Mouse (Mus musculus) megakaryocyte-erythroid progenitor cell, adult 5-6 weeks (primary cell): ENCODE data around the gene Atp6v0c. TPM values are rescaled to one million over a fixed set of nuclear protein-coding genes. Genes with fewer than 3 reads are reported as not detected.

Source experiments
- ATAC-seq: replicated peaks from 2 replicates; pipeline ENCODE4 v1.8.0; 2016; ENCODE audit warnings: mild to moderate bottlenecking, inconsistent platforms; ENCODE audit not compliant: severe bottlenecking, poor library complexity, low FRiP score, low TSS enrichment
- total RNA-seq, 2 experiments: library from RNA; stranded (forward) in 1 of 2; stranded (reverse) in 1 of 2; fragments of 200-1000, 215-1000 nt in 1 of 2; fragments of >200 nt in 1 of 2; fragmentation: Nextera tagmentation in 1 of 2; gene quantifications; 2 replicates each; pipeline ENCODE4 v1.2.3; 2014 to 2017

The Atp6v0c gene
- total RNA-seq, 2 experiments from 2014 or later = 95.8 to 224 TPM

DNA sequence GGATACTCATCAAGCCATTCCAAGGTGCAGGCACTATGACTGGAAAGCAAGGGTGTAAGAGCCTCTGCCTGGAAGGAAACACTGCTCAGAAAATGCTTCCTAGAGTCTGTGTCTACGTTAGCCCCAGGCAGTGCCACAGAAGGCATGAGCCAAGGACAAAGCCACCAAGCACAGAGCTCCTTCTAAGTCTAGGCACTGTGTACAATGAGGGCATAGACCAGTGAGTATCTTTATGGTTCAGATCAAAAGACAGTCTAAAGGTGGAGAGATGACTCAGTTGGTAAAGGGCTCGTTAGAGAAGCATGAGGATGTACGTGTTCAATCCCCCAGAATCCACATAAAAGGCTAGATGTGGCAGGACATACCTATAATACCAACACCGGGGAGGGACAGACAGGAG lies 31.6 kb upstream of the Atp6v0c start:
- ATAC-seq = no peak

DNA sequence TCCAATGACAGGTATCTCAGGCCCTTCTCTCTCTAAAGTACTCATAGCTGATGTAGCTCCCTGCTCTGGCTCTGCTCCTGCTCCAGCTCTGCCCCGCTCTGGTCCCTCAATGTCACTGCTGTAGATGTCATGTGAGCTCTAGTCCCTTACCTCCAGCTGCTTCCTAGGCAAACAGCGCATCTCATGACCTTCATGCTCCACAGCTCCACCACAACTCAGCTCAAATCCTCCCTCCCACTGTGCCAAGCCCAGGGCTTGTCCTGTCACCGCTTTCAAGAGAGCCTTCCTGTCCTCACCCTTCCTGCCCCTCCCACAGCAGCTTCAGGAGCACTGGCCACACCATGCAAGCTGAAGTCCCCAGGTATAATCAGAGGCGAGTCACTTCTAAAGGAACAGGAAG lies 30.2 kb upstream of the Atp6v0c start:
- ATAC-seq = no peak

DNA sequence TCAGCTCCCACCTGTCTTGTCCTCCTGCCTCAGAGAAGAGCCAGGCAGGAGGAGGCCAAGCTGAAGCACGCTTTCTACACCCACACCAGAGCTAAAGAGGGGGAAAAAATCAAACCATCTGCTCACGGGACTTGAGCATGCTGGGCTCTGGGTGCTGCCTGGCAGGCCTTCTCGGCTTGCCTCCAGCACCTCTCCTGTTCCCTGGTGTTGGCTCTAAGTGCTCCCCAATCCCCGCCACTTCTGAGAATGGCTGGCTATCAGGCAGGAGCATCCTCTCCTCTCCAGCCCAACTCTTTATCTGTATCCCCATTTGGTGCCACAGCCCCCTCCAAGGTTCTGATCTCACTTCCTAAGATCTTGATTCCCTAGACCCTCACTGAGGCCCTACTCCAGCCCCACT lies 29.8 kb upstream of the Atp6v0c start:
- no peak for ATAC-seq

DNA sequence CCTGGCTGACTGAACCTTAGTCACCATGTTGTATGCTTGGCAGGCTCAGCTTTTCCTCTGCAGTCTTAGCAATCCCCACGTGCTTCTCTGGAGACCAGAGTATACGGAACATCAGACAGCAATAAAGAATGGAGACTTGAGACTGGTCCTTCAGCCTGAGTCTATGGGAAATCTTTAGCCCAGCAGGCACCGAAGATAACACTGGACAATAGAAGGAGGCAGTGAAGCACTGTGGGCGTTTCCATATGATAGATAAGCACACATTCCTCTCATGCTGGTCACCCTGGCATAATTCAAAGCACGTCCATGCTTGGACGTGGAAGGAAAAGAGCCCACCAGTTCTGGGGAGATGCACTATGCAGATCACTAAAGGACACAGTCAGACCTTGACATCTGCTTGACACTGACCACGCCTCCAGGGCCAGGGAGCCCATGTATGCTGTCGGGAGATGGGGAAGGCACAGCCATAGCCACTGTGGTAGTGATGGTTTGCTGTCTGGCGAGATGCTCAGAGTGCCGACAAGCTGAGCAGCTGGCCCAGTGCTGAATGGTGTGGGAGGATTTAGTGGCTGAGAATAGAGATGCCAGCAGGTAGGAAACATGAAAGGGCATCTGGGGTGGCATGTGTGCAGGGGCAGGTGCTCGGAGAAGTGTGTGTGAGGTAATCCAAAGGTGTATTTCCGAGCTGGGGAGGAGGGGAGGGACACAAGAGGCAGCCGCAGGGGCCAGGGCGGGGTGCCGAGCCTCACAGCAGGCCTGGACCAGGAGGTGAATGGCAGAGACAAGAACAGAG lies 27.7 kb upstream of the Atp6v0c start:
- ATAC-seq = peak; percentile 36

DNA sequence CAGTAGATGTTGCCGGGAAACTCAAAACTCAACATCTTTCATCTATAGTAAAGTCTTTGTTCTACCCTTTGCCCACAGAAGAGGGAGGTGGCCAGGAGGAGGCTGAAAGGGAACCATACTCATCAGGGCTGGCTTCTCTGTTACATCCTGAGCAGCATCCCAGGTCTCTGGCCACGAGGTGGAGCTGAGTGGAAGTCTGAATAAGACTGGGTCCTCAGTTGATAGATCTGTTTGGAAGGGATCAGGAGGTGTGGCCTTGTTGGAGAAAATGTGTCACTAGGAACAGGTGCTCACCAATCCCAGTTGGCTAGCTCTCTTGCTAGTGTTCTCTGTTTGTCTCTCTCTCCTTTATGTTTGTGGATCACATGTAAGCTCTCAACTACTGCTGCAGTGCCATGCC lies 25.8 kb upstream of the Atp6v0c start:
- no peak for ATAC-seq

DNA sequence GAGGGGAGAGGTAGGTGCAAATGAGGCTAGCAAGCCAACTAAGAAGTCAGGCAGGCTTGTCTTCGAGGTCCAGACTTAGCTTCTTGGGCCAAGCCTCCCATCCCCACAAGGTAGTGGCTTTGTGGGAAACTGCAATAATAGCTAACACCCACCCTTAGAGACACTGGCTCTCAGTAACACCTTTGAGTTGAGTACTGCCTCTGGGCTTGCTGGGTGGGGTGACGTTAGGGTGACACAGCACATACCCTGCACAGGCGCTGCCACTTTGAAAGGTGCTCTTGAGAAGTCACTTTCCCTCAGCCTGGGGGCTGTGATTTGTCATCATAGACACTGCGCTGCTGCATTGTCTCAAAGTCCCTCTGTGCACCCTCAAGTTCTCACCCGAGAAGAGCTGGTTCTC lies 24.3 kb upstream of the Atp6v0c start:
- no peak for ATAC-seq

DNA sequence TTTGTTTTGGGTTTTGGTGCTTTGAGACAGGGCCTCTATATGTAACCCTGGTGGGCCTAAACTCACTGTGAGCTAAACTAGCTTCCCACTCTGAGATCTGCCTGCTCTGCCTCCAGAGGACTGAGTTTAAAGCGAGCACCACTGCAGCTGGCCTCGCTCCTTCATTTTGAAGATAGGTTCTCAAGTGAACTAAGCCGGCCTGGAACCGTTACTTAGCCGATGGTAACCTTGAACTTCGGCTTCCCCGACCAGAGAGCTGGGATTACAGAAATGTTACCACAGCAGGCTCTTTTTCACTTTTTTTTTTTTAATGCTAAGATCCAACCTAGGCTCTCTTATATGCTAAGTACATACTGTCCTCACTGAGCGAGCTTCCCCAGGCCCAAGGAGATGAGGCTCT lies 23.8 kb upstream of the Atp6v0c start:
- no peak for ATAC-seq

DNA sequence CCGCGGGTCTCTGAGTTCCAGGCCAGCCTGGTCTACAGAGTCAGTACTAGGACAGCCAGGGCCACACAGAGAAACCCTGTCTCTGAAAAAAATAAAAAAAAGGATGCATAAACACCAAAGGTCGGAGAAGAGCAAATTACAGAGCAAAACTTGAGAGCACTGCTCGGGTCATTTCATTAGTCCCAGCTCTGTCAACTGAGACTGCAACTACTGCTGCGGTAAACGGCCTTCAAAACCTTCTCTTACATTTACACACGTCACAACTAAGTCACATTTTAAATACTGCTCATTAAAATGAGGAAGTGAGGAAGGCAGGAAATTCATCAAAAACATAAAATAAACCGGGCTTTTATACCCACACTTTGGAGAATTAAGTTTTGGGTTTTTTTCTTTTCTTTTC lies 23.3 kb upstream of the Atp6v0c start:
- no peak for ATAC-seq

DNA sequence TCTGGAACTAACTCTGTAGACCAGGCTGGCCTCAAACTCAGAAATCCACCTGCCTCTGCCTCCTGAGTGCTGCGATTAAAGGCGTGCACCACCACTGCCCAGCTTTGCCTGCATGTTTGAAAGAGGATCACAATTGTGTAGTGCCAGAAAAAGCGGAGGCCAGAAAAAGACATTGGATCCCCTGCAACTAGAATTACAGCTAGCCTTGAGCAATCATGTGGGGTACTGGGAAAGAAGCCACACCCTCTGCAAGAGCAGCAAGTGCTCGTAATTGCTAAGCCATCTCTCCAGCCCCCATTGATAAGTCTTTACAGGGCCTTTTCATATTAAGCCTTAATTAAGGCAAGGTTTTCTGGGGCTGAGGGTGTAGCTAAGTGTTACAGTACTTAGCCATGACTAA lies 22.0 kb upstream of the Atp6v0c start:
- no peak for ATAC-seq

DNA sequence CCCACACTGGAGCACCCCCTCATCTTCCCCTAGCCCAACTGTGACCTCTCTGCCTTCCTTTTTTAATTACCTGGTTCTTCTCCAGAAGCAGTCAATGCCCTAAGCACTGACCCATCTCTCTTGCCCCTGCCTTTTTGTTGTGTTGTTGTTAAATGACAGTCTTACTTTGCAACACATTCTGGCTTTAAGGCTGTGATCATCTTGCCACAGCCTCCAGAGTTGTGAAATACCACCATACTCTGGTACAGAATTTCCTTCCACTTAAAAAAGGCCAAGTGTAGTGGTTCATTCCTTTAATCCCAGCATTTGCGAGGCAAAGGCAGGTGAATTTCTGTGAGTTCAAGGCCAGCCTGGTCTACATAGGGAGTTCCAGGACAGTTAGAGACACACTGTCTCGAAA lies 21.4 kb upstream of the Atp6v0c start:
- no peak for ATAC-seq

DNA sequence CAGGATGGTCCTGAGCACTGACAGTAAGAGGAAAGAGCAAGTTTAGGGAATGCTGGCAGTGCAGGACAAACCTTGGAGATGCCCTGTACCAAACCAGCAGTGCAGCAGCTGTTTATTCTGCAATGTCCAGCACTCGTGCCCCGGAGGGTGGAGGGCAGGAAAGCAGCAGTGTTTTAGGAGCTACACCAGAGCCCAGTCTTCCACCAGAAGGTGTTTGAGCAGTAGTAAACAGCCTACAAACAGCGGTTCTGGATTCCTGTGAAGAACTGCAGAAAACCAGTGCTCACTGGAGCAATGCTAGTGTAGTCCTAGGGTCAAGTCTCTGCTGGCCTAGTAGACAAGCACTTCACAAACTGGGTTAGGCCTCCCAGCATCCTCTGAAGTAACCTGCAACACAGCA lies 4.8 kb upstream of the Atp6v0c start:
- ATAC-seq = no peak

DNA sequence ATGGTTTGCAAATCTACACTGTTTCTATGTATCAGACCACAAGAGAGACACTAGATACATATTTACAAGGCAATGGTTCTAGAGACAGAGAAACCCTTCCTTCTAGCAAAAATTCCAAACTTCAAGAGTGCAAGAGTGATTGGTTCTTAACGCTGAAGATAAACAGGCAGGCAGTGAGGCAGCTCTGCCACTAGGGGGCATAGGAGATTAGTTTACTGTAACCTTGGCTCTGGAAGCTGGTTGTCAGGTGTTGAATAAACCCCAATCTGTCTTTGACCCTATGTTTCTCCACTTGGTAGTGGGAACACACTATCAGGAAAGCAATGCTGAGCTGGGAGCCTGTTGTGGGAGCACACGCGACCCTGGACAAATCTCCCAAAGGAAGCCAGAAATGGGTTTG lies 3.9 kb upstream of the Atp6v0c start:
- ATAC-seq = 0 out of 2 replicates have a peak, but pooled peaks have one; percentile 32

DNA sequence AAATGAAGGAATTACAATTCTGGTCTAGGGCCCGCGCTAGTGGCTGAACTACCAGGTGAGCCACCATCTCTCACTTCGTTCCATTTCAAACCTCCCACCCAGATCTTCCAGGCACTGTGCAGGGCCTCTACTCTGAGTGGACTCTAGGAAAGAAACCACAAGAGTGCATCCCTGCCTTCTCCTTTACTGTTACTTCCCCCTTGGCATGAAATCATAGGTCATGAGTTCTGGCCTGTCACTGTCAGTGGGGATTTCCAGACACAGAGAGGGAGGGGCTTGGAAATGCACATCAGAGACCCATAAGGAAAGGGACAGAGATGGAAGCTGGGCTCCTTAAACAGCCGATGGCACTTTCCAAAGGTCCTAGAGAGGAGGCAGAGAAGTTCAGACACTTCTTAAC lies 2.2 kb upstream of the Atp6v0c start:
- no peak for ATAC-seq

DNA sequence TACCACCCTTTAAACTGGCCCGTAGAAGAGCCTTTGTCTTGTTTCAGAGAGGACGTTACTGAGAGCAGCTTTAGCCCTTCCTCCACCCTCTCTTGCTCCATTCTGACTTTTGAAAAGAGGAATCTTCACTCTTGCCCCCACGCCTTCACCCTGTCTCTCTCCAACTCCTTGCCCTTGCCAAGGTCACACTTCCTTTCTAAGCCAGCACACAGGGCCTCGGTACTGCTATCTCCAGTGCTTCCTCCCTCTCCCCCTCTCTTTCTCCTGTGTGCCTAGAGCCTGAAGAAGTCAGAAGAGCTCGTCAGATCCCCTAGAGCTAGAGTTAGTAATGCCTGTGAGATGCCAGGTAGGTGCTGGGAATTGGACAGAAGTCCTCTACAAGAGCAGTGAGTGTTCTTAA lies 1.2 kb upstream of the Atp6v0c start:
- no peak for ATAC-seq

DNA sequence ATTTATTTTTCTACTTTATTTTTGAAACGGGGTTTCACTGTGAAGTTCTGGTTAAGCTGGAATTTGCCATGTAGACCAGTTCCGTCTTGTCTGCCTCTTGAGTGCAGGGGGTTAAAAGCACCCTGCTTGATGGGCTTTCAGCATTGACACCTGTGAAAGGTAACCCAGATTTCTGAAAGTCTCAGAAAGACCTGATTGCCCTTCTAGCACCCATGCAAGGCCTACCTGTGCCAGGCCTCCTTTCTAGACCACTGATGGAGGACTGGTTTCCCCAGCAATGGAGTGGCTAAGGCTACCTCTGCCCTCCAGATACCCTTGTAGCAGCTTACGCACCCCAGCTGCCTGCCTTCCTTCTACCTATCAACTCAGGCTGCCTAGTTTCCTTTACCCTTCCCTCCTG lies 623 bp upstream of the Atp6v0c start:
- ATAC-seq = no peak

DNA sequence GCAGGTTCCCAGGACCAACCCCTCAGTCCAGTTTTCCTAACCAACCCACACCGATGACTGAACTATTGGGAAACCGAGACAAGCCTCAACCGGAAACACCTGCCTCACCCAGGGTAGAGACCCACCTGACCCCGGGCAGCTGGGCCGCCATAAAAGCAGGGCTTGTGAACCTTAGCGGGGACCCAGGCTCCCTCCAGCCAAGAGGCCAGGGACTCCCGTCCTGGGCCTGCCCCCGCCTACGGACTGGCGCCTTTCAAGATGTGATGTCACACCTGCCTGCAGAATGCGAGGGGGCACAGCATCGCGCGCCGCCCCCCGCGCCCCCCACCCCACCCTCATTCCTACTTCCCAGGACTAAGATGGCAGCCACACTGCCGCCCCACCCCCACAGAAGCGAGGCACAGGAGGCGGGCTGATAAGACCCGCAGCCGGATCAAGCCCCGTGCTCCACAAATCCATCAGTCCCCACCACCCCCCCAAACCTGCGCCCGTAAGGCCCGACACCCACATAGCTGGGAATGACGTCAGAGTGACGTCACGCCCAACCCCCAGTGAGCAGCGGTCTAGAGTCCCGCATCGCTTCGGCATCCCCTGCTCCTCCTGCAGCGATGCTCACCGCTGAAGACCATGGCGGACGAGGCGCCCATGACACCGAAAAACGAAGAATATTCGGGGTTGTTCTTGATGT lies 768 bp downstream of the Atp6v0c start:
- ATAC-seq = peak; percentile 60

DNA sequence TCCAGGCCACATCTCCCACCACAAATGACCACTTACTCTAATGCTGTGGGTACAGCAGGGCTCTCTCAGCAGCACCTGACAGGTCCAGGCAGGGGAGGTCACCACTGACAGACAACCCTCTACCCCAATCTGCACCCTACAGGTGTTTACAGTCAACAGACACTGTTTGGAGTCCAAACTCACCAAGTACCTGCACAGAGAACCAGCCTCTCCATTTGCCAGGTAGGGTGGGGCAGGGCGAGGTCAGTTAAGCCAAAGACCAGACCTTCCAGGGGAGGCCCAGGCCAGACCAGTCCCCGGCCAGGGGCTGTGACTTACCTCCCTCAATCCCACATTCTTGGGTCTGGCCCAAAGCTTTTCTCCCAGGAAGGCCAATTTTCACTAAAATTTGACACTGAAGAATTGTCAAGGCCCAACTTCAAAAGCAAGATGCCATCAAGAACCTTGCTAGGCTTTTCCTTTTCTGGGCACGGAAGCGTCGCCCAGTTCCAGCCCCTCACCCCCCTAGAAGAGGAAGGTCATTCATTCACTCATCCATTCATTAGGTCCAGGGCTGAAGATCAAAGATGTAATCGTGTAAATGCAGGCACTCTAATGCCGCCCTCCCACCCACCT lies 1.5 kb downstream of the Atp6v0c start:
- no peak for ATAC-seq

DNA sequence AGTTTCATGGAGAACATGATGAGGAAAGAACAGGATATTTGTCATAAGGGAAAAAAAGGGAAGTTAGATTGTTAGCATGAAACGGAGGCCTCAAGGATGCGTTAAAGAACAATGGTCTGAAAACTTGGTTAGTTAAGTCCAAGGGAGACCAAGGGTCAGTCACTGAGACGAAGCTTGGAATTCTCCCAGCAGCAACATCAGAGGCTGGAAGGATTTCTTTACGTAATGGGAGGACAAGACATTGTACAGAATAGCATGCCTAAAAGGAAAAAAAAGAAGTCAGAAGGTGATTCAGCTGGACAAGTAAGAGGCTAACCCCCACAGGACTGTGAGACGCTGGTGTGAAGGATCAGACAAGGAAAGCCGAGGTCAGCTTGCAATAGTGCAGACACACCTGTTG lies 2.4 kb downstream of the Atp6v0c start:
- no peak for ATAC-seq

DNA sequence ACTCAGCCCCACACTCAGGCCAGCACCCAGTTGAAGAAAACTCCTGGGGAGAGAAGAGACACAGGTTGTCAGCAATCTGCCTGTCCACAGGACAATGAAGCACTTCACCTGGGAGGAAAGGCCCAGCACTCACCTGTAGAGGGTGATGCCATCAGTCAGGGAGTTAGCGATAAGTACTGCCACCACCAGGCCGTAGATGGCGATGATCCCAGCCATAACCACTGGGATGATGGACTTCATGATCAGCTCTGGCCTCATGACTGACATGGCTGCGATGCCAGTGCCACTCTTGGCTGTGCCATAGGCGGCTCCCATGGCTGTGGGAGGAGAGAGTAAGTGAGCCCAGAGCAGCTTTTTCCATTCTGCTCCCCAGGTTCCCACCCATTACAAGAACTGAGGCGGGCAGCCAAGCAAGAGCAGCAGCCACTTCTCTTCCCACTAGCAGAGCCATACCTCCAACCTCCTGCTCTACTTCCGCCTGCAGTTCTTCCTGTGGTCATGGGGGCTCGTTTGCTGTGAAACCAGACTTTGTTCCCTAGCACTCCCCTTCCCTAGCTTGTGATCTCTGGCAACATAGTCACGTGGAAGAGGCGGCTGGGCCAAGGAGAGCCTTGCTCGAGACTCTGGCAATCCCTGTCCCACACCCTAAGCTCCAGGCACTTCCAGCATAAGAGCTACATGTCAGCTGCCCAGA lies 4.8 kb downstream of the Atp6v0c start:
- ATAC-seq = no peak
